8 mouse cellular contexts compared by ENCODE assay signal in genomic region chr11:114704071-114704913, GRCm38 (mm10). TPM values are rescaled to one million over a fixed set of nuclear protein-coding genes. Genes with fewer than 3 reads are reported as not detected.
DNase-seq lines count a peak whose midpoint lies in the region; ATAC-seq and TF ChIP-seq lines count a peak whose summit lies in the region.

No protein-coding gene starts in this region.

- no peaks in the 10 kb centered on the region for H3K36me3 ChIP-seq in forebrain, postnatal 0 days (ENCODE audit: insufficient read depth)

- peak; percentile 95 for ATAC-seq in forebrain, postnatal 0 days
- no peak for ATAC-seq in activated CD4-positive, CD25-positive, alpha-beta regulatory T cell, adult 4 months

- peak overlapping the region; percentile 29 for H3K27ac ChIP-seq in forebrain, postnatal 0 days (ENCODE audit: low read depth, low read length)

- DNase-seq in layer of hippocampus, adult 11-12 months (ENCODE audit: low spot score): peak; percentile 85
- no peak for DNase-seq in layer of hippocampus, adult 9-10 months (ENCODE audit: low spot score)
- DNase-seq in forebrain, postnatal 0 days: peak; percentile 84
- DNase-seq in left cerebral cortex, adult 11 months (ENCODE audit: low spot score): peak; percentile 76
- DNase-seq in right cerebral cortex, adult 18-20 months: peak; percentile 76
- DNase-seq in lung, postnatal 4 days: no peak
- DNase-seq in thymus, postnatal 10 days (ENCODE audit: low spot score in 2 of 2): no peak

- H3K27me3 ChIP-seq in forebrain, postnatal 0 days (ENCODE audit: insufficient read depth, low read length): no peaks in the 10 kb centered on the region

- peaks cover 15% of the 10 kb centered on the region; the same call in 1 of the 2 replicates for H3K4me1 ChIP-seq in forebrain, postnatal 0 days (ENCODE audit: insufficient read depth)

- H3K4me2 ChIP-seq in forebrain, postnatal 0 days (ENCODE audit: low read depth): peak overlapping the region; percentile 27

- 0 out of 2 replicates have a peak, but pooled peaks have one; percentile 2 for TF ChIP-seq CTCF in forebrain, postnatal 0 days (IDR thresholded peaks at IDR 0.05; ENCODE audit: low read depth)

- peak overlapping the region; percentile 19; the same call in 1 of the 2 replicates for H3K9ac ChIP-seq in forebrain, postnatal 0 days

- H3K9me3 ChIP-seq in forebrain, postnatal 0 days (ENCODE audit: low read length): no peaks in the 10 kb centered on the region

- H3K4me3 ChIP-seq in forebrain, postnatal 0 days (ENCODE audit: low read depth, low read length): no peak overlapping the region

- WGBS in forebrain, postnatal 0 days: 20% methylated on average over 22 of the region's 22 CpGs

RNA-seq across cellular contexts. Expression of gene Dnaic2, which starts 22.9 kb away (rescaled TPM):
- total RNA-seq in forebrain, postnatal 0 days (2014; rRNA removed): 4.7 and 8.9 TPM in 2 replicates
- 3.1 and 4.4 TPM in 2 replicates for polyA plus RNA-seq in forebrain, postnatal 0 days (2015; fragmentation: Nextera tagmentation; extraction: Ambion mirVana)
- not detected for polyA plus RNA-seq in activated CD4-positive, CD25-positive, alpha-beta regulatory T cell, adult 4 months (2017; shearing (Covaris generic))

RNA-seq across cellular contexts. Expression of gene Ttyh2, which starts 29.1 kb away (rescaled TPM):
- 26.6 and 29.9 TPM in 2 replicates for total RNA-seq in forebrain, postnatal 0 days (2014; rRNA removed)
- polyA plus RNA-seq in forebrain, postnatal 0 days (2015; fragmentation: Nextera tagmentation; extraction: Ambion mirVana): 24.4 and 26.4 TPM in 2 replicates
- 1 to 10 TPM; 2.4 to 3.3 TPM for polyA plus RNA-seq in activated CD4-positive, CD25-positive, alpha-beta regulatory T cell, adult 4 months (2017; shearing (Covaris generic))

RNA-seq across cellular contexts. Expression of gene Rpl38, which starts 36.0 kb away (rescaled TPM):
- total RNA-seq in forebrain, postnatal 0 days (2014; rRNA removed): 1,173 and 2,728 TPM in 2 replicates
- polyA plus RNA-seq in forebrain, postnatal 0 days (2015; fragmentation: Nextera tagmentation; extraction: Ambion mirVana): 1,003 and 1,434 TPM in 2 replicates
- 1,000 to 10,000 TPM; 1,043 to 1,380 TPM for polyA plus RNA-seq in activated CD4-positive, CD25-positive, alpha-beta regulatory T cell, adult 4 months (2017; shearing (Covaris generic))

Comparison
In these comparisons a context has a peak if more than half of its experiments do, and no peak if none do; other contexts are left out.
1. DNase-seq: peak in layer of hippocampus, adult 11-12 months (single experiment), forebrain, postnatal 0 days (single experiment), left cerebral cortex, adult 11 months (single experiment) and right cerebral cortex, adult 18-20 months (single experiment); none in layer of hippocampus, adult 9-10 months (single experiment), lung, postnatal 4 days (0 of 2) and thymus, postnatal 10 days (0 of 2).